Mouse (Mus musculus): Measurements from ENCODE around the gene Wdcp.
A peak's percentile ranks its signal among the peaks of the same experiment; 100 is the strongest.
"Not testable (repeated sequence)": the region's sequence is repeated elsewhere in the genome, so short reads cannot be mapped to it uniquely, and the experiment has no call there.

Gene Wdcp

GRCm38 (mm10) chr12:4871260-4871659 lies 28.2 kb downstream of the Wdcp start:
- DNase-seq (ENCODE audit: low spot score), result no peak

- DNase-seq (ENCODE audit: low spot score), result no peak
Observed at GRCm38 (mm10) chr12:4872273-4872672, 29.2 kb downstream of the Wdcp start.

GRCm38 (mm10) chr12:4872983-4873477 lies 29.9 kb downstream of the Wdcp start:
- DNase-seq (ENCODE audit: low spot score), result no peak

- DNase-seq (ENCODE audit: low spot score), result no peak
Observed at GRCm38 (mm10) chr12:4873531-4873930, 30.4 kb downstream of the Wdcp start.

- DNase-seq (ENCODE audit: low spot score), result peak; percentile 58
Observed at GRCm38 (mm10) chr12:4874161-4874927, 31.2 kb downstream of the Wdcp start, which contains the start of gene Mfsd2b. TSS of gene Mfsd2b (minus strand) at chr12:4874359.

- DNase-seq (ENCODE audit: low spot score), result no peak
Observed at GRCm38 (mm10) chr12:4875623-4876022, 32.5 kb downstream of the Wdcp start.

- no peak for DNase-seq (ENCODE audit: low spot score)
Observed at GRCm38 (mm10) chr12:4878296-4878783, 35.2 kb downstream of the Wdcp start.

- DNase-seq (ENCODE audit: low spot score), result no peak
Observed at GRCm38 (mm10) chr12:4879048-4879447, 35.9 kb downstream of the Wdcp start.

- no peak for DNase-seq (ENCODE audit: low spot score)
Observed at GRCm38 (mm10) chr12:4882086-4882485, 39.0 kb downstream of the Wdcp start.

- DNase-seq (ENCODE audit: low spot score), result no peak
Observed at GRCm38 (mm10) chr12:4885062-4885461, 42.0 kb downstream of the Wdcp start.

GRCm38 (mm10) chr12:4886581-4886980 lies 43.5 kb downstream of the Wdcp start:
- not testable (repeated sequence) for DNase-seq (ENCODE audit: low spot score)

GRCm38 (mm10) chr12:4888739-4889138 lies 45.6 kb downstream of the Wdcp start:
- DNase-seq (ENCODE audit: low spot score), result no peak

GRCm38 (mm10) chr12:4889251-4889650 lies 46.1 kb downstream of the Wdcp start:
- DNase-seq (ENCODE audit: low spot score), result no peak

- DNase-seq (ENCODE audit: low spot score), result no peak
Observed at GRCm38 (mm10) chr12:4889891-4890290, 46.8 kb downstream of the Wdcp start.

GRCm38 (mm10) chr12:4898024-4898423 lies 54.9 kb downstream of the Wdcp start:
- DNase-seq (ENCODE audit: low spot score), result no peak

- DNase-seq (ENCODE audit: low spot score), result no peak
Observed at GRCm38 (mm10) chr12:4905946-4906345, 62.8 kb downstream of the Wdcp start.

GRCm38 (mm10) chr12:4906476-4906875 lies 63.4 kb downstream of the Wdcp start:
- DNase-seq (ENCODE audit: low spot score), result no peak

GRCm38 (mm10) chr12:4906951-4907906 lies 64.1 kb downstream of the Wdcp start, which contains the start of gene Ubxn2a:
TSS of gene Ubxn2a (minus strand) at chr12:4907705.
- DNase-seq (ENCODE audit: low spot score), result peak; percentile 97

GRCm38 (mm10) chr12:4908391-4908790 lies 65.3 kb downstream of the Wdcp start:
- DNase-seq (ENCODE audit: low spot score), result no peak
